Mouse (Mus musculus) left cerebral cortex, adult 9 months (tissue): Measurements from ENCODE around the gene Fat3.

ENCODE experiments used
- DNase-seq, 2 experiments: peaks; one replicate each; pipeline ENCODE4 v3.0.0; 2022; ENCODE audit warnings: low spot score in 2 of 2

Fat3 gene

GRCm38 (mm10) chr9:16501186-16501711 lies at the start of gene Fat3:
TSS of gene Fat3 (minus strand) at chr9:16501285.
- DNase-seq, result peak in 1 of 2 experiments; percentile 49

- DNase-seq, result no peak
Observed at GRCm38 (mm10) chr9:16532884-16533283, 31.8 kb upstream of the Fat3 start.

- no peak for DNase-seq
Observed at GRCm38 (mm10) chr9:16517543-16517942, 16.5 kb upstream of the Fat3 start.

GRCm38 (mm10) chr9:16512005-16512404 lies 10.9 kb upstream of the Fat3 start:
- DNase-seq, result no peak

- DNase-seq, result peak; percentile 16 to 51
Observed at GRCm38 (mm10) chr9:16503776-16504175, 2.7 kb upstream of the Fat3 start.

- peak in 1 of 2 experiments; percentile 56 for DNase-seq
Observed at GRCm38 (mm10) chr9:16502673-16503343, 1.7 kb upstream of the Fat3 start.

- peak; percentile 45 to 75 for DNase-seq
Observed at GRCm38 (mm10) chr9:16501990-16502672, 1.0 kb upstream of the Fat3 start.

- peak; percentile 9 to 53 for DNase-seq
Observed at GRCm38 (mm10) chr9:16500382-16501185, 501 bp downstream of the Fat3 start.

- peak; percentile 19 to 64 for DNase-seq
Observed at GRCm38 (mm10) chr9:16499621-16500381, 1.3 kb downstream of the Fat3 start.

- no peak for DNase-seq
Observed at GRCm38 (mm10) chr9:16498876-16499275, 2.2 kb downstream of the Fat3 start.

GRCm38 (mm10) chr9:16497361-16497760 lies 3.7 kb downstream of the Fat3 start:
- no peak for DNase-seq

GRCm38 (mm10) chr9:16496331-16496730 lies 4.8 kb downstream of the Fat3 start:
- DNase-seq, result no peak

- DNase-seq, result no peak
Observed at GRCm38 (mm10) chr9:16489661-16490060, 11.4 kb downstream of the Fat3 start.

GRCm38 (mm10) chr9:16487565-16487964 lies 13.5 kb downstream of the Fat3 start:
- no peak for DNase-seq

- no peak for DNase-seq
Observed at GRCm38 (mm10) chr9:16486229-16486628, 14.9 kb downstream of the Fat3 start.

- DNase-seq, result no peak
Observed at GRCm38 (mm10) chr9:16485173-16485572, 15.9 kb downstream of the Fat3 start.

- DNase-seq, result no peak
Observed at GRCm38 (mm10) chr9:16484765-16485164, 16.3 kb downstream of the Fat3 start.

GRCm38 (mm10) chr9:16461491-16461890 lies 39.6 kb downstream of the Fat3 start:
- no peak for DNase-seq

GRCm38 (mm10) chr9:16460591-16460990 lies 40.5 kb downstream of the Fat3 start:
- no peak for DNase-seq

GRCm38 (mm10) chr9:16441930-16442329 lies 59.2 kb downstream of the Fat3 start:
- DNase-seq, result no peak

GRCm38 (mm10) chr9:16440638-16441037 lies 60.4 kb downstream of the Fat3 start:
- no peak for DNase-seq
